Mouse (Mus musculus) hindbrain, embryonic 12.5 days (tissue): Measurements from ENCODE around the gene Ankrd52. TPM values are rescaled to one million over a fixed set of nuclear protein-coding genes. Genes with fewer than 3 reads are reported as not detected.
"Not testable (repeated sequence)": the region's sequence is repeated elsewhere in the genome, so short reads cannot be mapped to it uniquely, and the experiment has no call there.

Experiments
- ATAC-seq: fragments of 200-750 bp; cut with Nextera tagmentation; 2 replicates; pipeline ENCODE4 v1.8.0; 2017; ENCODE audit warnings: moderate TSS enrichment; ENCODE audit not compliant: low FRiP score
- H3K27ac ChIP-seq: fragments of 300-500 bp; sonication (generic); 2 replicates; pipeline ENCODE4 v1.5.1; 2016; ENCODE audit warnings: mild to moderate bottlenecking
- H3K27me3 ChIP-seq: fragments of 300-500 bp; sonication (generic); 2 replicates; pipeline ENCODE4 v1.6.1; 2016; ENCODE audit warnings: mild to moderate bottlenecking
- H3K36me3 ChIP-seq: fragments of 300-500 bp; sonication (generic); 2 replicates; pipeline ENCODE4 v1.6.1; 2016; ENCODE audit warnings: mild to moderate bottlenecking
- H3K4me1 ChIP-seq: fragments of 300-500 bp; sonication (generic); 2 replicates; pipeline ENCODE4 v1.6.1; 2016
- H3K4me2 ChIP-seq: fragments of 300-500 bp; sonication (generic); replicated peaks from 2 replicates; pipeline ENCODE4 v1.6.1; 2016; ENCODE audit warnings: mild to moderate bottlenecking
- H3K4me3 ChIP-seq: fragments of 300-500 bp; sonication (generic); 2 replicates; pipeline ENCODE4 v1.5.1; 2016; ENCODE audit warnings: mild to moderate bottlenecking
- H3K9ac ChIP-seq: fragments of 300-500 bp; sonication (generic); 2 replicates; pipeline ENCODE4 v1.6.1; 2016; ENCODE audit warnings: mild to moderate bottlenecking, moderate library complexity
- H3K9me3 ChIP-seq: fragments of 300-500 bp; sonication (generic); replicated peaks from 2 replicates; pipeline ENCODE4 v1.6.1; 2016; ENCODE audit warnings: mild to moderate bottlenecking
- WGBS: fragments of 180-500 bp; shearing (Covaris S2); methylation state at CpG from one replicate; pipeline ENCODE4 v1.1.7; 2016; 5-methylcytosine and 5-hydroxymethylcytosine counted together
- polyA plus RNA-seq: library from polyadenylated mRNA; unstranded; fragments of >200 nt; fragmentation: Nextera tagmentation; extraction: Ambion mirVana; gene quantifications from 2 replicates; pipeline ENCODE4 v1.2.1, GENCODE M21; 2016

Ankrd52 gene
- 13.6 and 13.7 TPM in 2 replicates for polyA plus RNA-seq

GRCm38 (mm10) chr10:128376455-128377211, at the start of gene Ankrd52:
Gene Ankrd52 (plus strand): TSS chr10:128377115.
- H3K9me3 ChIP-seq: no peaks in the 10 kb centered on the region
- WGBS: under 1% methylated on average over 46 of the region's 73 CpGs

DNA sequence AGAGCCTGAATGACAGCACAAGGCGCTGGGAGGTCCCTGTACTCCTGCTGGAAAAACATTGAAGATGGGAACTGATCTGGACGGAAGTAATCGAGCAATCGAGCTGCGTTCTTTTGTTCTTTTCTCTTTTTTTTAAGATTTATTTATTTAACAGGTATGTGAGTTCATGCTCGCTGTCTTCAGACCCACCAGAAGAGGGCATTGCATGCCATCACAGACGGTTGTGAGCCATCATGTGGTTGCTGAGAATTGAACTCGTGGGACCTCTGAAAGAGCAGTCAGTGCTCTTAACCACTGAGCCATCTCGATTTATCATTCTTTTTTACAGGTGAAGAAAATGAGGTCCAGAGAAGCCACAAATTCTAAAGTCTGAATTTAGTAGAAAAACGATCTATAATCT, 49.3 kb upstream of the Ankrd52 start:
- 92% methylated on average over 10 of the region's 10 CpGs for WGBS
- Histone ChIP-seq H3K27me3 (no peaks in the 10 kb centered on the region), H3K27ac (no peak overlapping the region), H3K4me3 (no peak overlapping the region), H3K4me1 (peaks cover 13% of the 10 kb centered on the region), H3K4me2 (no peak overlapping the region), H3K36me3 (peaks cover 44% of the 10 kb centered on the region), H3K9me3 (no peaks in the 10 kb centered on the region), H3K9ac (no peak overlapping the region)
- ATAC-seq: no peak

More at GRCm38 (mm10) chr10:128376455-128377211, at the start of gene Ankrd52:
- Histone ChIP-seq H3K36me3 (peaks cover 29% of the 10 kb centered on the region), H3K27me3 (no peaks in the 10 kb centered on the region), H3K27ac (peak within 1 kb of the TSS; percentile 97), H3K4me3 (peak within 1 kb of the TSS; percentile 99), H3K4me2 (peak within 1 kb of the TSS; percentile 55), H3K9ac (peak within 1 kb of the TSS; percentile 100), H3K4me1 (peaks cover 23% of the 10 kb centered on the region)
- ATAC-seq: peak; percentile 93

DNA sequence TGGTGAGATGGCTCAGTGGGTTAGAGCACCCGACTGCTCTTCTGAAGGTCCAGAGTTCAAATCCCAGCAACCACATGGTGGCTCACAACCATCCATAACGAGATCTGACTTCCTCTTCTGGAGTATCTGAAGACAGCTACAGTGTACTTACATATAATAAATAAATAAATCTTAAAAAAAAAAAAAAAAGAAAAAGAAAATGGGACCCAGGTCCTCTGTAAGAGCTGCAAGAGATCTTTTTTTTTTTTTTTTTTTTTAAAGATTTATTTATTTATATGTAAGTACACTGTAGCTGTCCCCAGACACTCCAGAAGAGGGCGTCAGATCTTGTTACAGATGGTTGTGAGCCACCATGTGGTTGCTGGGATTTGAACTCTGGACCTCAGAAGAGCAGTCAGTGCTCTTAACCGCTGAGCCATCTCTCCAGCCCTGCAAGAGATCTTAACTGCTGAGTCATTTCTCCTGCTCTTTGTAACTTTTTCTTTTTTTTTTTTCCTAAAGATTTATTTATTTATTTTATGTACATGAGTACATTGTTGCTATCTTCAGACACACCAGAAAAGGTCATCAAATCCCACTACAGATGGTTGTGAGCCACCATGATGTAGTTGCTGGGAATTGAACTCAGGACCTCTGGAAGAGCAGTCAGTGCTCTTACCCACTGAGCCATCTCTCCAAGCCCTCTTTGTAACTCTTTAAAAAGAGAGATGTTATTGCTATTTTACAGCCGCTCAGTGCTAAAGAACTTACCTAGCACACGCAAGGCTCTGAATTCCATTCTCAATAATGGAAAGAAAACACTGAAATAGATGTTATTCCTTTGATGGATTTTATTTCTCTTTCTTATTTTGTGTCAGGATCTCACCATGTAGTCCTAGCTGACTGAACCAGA, 44.3 kb upstream of the Ankrd52 start:
- H3K9ac ChIP-seq: not testable (repeated sequence)
- 82% methylated on average over 6 of the region's 6 CpGs for WGBS

GRCm38 (mm10) chr10:128335582-128335981, 41.3 kb upstream of the Ankrd52 start:
- Histone ChIP-seq H3K9me3 (no peaks in the 10 kb centered on the region), H3K27me3 (no peaks in the 10 kb centered on the region), H3K4me1 (peaks cover 21% of the 10 kb centered on the region), H3K9ac (no peak overlapping the region), H3K4me3 (no peak overlapping the region), H3K27ac (no peak overlapping the region), H3K36me3 (no peaks in the 10 kb centered on the region), H3K4me2 (no peak overlapping the region)
- no peak for ATAC-seq
- 3% methylated on average over 4 of the region's 4 CpGs for WGBS

More for the DNA sequence above, 44.3 kb upstream of the Ankrd52 start:
- not testable (repeated sequence) for H3K9me3 ChIP-seq, H3K27ac ChIP-seq, H3K4me2 ChIP-seq, H3K4me3 ChIP-seq, ATAC-seq, H3K4me1 ChIP-seq, H3K27me3 ChIP-seq
- peaks cover 22% of the 10 kb centered on the region for H3K36me3 ChIP-seq

DNA sequence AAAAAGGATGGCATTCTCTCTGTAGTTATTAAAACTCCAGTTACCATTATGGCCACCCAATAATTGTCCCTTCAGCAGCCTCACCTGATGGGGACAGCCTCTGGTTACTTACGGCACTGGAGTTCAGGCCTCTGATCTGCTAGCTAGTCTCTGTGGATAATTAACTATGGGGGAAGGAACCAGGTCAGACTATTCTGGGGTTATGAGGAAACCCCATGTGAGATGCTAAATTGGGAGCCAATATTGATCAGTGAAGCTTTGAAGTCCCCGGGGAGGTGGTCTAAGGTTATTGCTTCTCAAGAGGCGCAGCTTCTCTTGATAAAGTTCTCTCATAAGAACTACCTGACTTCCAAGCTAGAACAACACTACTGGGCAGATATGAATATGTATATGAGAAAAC, 40.7 kb upstream of the Ankrd52 start:
- no peak overlapping the region for H3K4me3 ChIP-seq
- no peak for ATAC-seq
- no peaks in the 10 kb centered on the region for H3K9me3 ChIP-seq
- H3K27ac ChIP-seq: no peak overlapping the region
- 98% methylated on average over 3 of the region's 3 CpGs for WGBS
- peaks cover 21% of the 10 kb centered on the region for H3K4me1 ChIP-seq
- H3K36me3 ChIP-seq: no peaks in the 10 kb centered on the region
- H3K4me2 ChIP-seq: no peak overlapping the region; the same call in 1 of the 2 replicates
- H3K27me3 ChIP-seq: no peaks in the 10 kb centered on the region
- no peak overlapping the region for H3K9ac ChIP-seq

DNA sequence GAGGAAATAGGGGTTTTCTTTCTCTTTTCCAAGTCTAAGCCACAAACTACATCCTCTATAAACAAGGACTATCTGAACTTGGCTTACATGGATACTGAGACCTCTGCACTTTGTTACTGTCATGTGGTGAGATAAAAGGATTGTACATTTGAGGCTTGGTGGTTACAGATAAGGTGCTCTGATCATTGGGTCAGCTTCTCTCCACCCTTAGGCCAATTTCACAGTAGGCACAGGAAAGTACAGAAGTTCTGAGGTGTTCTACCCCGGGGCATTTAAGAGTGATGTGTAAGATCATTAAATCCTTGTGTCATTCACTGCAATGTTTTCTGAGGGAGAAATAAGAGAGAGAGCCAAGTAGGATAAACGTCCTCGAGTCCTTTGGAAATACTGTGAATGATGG, 40.3 kb upstream of the Ankrd52 start:
- WGBS: 86% methylated on average over 3 of the region's 3 CpGs
- ATAC-seq: no peak
- Histone ChIP-seq H3K27me3 (no peaks in the 10 kb centered on the region), H3K36me3 (no peaks in the 10 kb centered on the region), H3K4me3 (peak overlapping the region; percentile 79; the same call in 1 of the 2 replicates), H3K27ac (no peak overlapping the region), H3K4me1 (peaks cover 21% of the 10 kb centered on the region), H3K9me3 (no peaks in the 10 kb centered on the region), H3K9ac (no peak overlapping the region), H3K4me2 (peak overlapping the region; percentile 93)

- Histone ChIP-seq H3K4me1 (peaks cover 21% of the 10 kb centered on the region), H3K4me3 (peak within 1 kb of the TSS; percentile 79), H3K27ac (peak within 1 kb of the TSS; percentile 93), H3K9ac (peak within 1 kb of the TSS; percentile 90), H3K4me2 (peak within 1 kb of the TSS; percentile 93), H3K36me3 (no peaks in the 10 kb centered on the region), H3K27me3 (no peaks in the 10 kb centered on the region), H3K9me3 (no peaks in the 10 kb centered on the region)
- 3% methylated on average over 60 of the region's 61 CpGs for WGBS
- peak; percentile 99 for ATAC-seq
Measured at GRCm38 (mm10) chr10:128337306-128338181, 39.4 kb upstream of the Ankrd52 start, which contains the start of gene Cs. Gene Cs (plus strand): TSS chr10:128337734.

GRCm38 (mm10) chr10:128338415-128338814, 38.5 kb upstream of the Ankrd52 start:
- WGBS: 18% methylated on average over 5 of the region's 5 CpGs
- Histone ChIP-seq H3K36me3 (no peaks in the 10 kb centered on the region), H3K9ac (peak overlapping the region; percentile 90), H3K27me3 (no peaks in the 10 kb centered on the region), H3K4me2 (peak overlapping the region; percentile 93), H3K4me1 (peaks cover 21% of the 10 kb centered on the region), H3K9me3 (no peaks in the 10 kb centered on the region), H3K4me3 (peak overlapping the region; percentile 79), H3K27ac (peak overlapping the region; percentile 93)
- no peak for ATAC-seq

DNA sequence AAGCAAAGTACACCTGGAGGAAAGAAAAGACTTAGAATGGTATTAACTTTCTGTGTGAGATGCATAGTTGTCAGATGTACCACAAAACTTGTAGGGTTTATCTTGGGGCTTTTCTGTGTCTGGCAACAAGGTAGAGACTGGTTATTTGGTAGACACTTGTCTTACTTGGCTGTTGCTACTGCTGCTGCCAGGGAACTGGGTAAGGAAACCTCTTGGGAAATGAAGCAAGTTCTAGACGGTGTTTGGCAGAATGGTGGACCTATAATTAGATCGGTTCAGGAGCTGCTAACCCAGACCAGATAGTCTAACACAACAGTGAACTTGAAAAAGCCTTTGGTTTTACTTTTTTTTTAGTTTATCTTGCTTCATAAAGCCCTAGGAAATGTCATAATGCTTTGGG, 38.0 kb upstream of the Ankrd52 start:
- Histone ChIP-seq H3K4me3 (peak overlapping the region; percentile 79; the same call in 1 of the 2 replicates), H3K4me1 (peaks cover 21% of the 10 kb centered on the region), H3K27ac (no peak overlapping the region), H3K9ac (0 out of 2 replicates have a peak overlapping the region, but pooled peaks have one; percentile 90), H3K9me3 (no peaks in the 10 kb centered on the region), H3K4me2 (peak overlapping the region; percentile 93), H3K36me3 (no peaks in the 10 kb centered on the region), H3K27me3 (no peaks in the 10 kb centered on the region)
- ATAC-seq: no peak
- 91% methylated on average over 2 of the region's 2 CpGs for WGBS

GRCm38 (mm10) chr10:128340257-128340656, 36.7 kb upstream of the Ankrd52 start:
- Histone ChIP-seq H3K27me3 (no peaks in the 10 kb centered on the region), H3K9me3 (no peaks in the 10 kb centered on the region), H3K4me1 (peaks cover 28% of the 10 kb centered on the region), H3K4me3 (no peak overlapping the region), H3K27ac (no peak overlapping the region), H3K9ac (no peak overlapping the region), H3K36me3 (no peaks in the 10 kb centered on the region), H3K4me2 (no peak overlapping the region)
- WGBS: 80% methylated on average over 2 of the region's 2 CpGs
- ATAC-seq: no peak

GRCm38 (mm10) chr10:128343436-128343835, 33.5 kb upstream of the Ankrd52 start:
- H3K4me3 ChIP-seq: no peak overlapping the region
- H3K9me3 ChIP-seq: no peaks in the 10 kb centered on the region
- peaks cover 19% of the 10 kb centered on the region for H3K4me1 ChIP-seq
- no peaks in the 10 kb centered on the region for H3K36me3 ChIP-seq
- H3K27ac ChIP-seq: no peak overlapping the region
- no peaks in the 10 kb centered on the region for H3K27me3 ChIP-seq
- no peak for ATAC-seq
- H3K9ac ChIP-seq: no peak overlapping the region
- H3K4me2 ChIP-seq: no peak overlapping the region
- 92% methylated on average over 1 of the region's 1 CpGs for WGBS
